Mouse (Mus musculus): ENCODE results near the gene Slc7a6. TPM values are rescaled to one million over a fixed set of nuclear protein-coding genes. Genes with fewer than 3 reads are reported as not detected.
A peak's percentile ranks its signal among the peaks of the same experiment; 100 is the strongest.

Gene Slc7a6
- total RNA-seq (2021), result 10 to 100 TPM; 24.9 to 26.5 TPM
- long read RNA-seq, experiment 1, partial matches to known transcripts, result 3 of 9 reads
- long read RNA-seq, experiment 1, other reads (novel, unspliced or antisense), result 2 of 9 reads
- long read RNA-seq, experiment 2, partial matches to known transcripts, result 2 of 6 reads
- long read RNA-seq, experiment 2, other reads (novel, unspliced or antisense), result 3 of 6 reads

DNA sequence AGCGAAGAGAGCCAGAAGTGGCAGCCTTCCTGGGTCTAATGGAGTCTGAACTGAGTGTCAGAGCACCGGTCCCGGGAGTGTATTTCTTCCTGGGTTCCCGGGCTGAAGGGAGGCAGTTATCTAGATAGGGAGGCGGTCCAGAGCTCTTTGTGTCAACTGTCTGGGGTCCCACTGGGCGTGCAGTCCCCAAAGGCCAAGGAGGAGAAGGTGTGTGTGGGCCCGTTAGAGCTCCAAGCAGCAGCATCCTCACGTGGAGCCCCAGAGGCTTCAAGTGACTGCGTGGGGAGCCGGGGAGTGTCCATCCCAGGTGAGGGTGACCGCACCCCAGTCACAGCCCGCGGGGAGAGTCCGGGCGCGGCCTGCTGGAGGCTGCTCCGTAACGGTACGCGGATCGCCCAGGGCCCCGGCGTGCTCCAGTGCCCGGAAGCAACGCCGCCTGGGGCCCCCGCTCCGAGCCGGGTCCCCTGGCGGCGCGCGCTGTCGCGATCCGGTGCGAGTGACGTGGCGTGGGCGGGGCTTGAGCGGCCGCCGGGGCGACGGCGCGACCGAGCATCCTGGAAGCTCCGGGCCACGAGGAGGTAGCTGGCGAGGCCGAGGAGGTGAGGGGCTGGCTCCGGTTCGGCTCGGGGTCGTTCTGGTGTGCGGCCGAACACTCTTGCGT, at the start of gene Slc7a6:
Gene Slc7a6 (plus strand): TSS at position 502 of the 661 bp plus-strand sequence.
- H3K27ac ChIP-seq, result peak within 1 kb of the TSS; percentile 93
- peak; percentile 87 to 91 for DNase-seq (ENCODE audit: extremely low spot score in 1 of 2, low spot score in 2 of 2)
- peak; percentile 18 for TF ChIP-seq CTCF (IDR thresholded peaks at IDR 0.05)
- H3K4me3 ChIP-seq, result peak within 1 kb of the TSS; percentile 90
- intact Hi-C loops (cut with DNase I), result loop anchor here (2.0 to 10.0 kb wide), 2 partner anchors 42 to 236 kb away; partner anchors contain the start of genes Prmt7 and Slc7a6os

DNA sequence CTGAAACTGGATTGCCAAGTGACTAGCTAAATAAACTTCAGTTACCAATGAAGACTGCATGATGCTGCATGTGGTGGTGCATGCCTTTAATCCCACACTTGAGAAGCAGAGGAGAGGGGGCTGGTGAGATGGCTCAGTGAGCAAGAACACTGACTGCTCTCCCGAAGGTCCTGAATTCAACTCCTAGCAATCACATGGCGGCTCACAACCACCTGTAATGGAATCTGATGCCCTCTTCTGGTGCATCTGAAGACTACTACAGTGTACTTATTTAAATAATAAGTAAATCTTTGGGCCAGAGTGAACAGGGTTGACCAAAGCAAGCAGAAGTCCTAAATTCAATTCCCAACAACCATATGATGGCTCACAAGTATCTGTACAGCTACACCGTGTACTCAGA, 45.2 kb upstream of the Slc7a6 start:
- TF ChIP-seq CTCF (IDR thresholded peaks at IDR 0.05), result no peak; the same call in 1 of the 2 replicates
- no peak overlapping the region for H3K4me3 ChIP-seq
- intact Hi-C loops (cut with DNase I), result no loop called here
- no peak overlapping the region for H3K27ac ChIP-seq
- no peak for DNase-seq (ENCODE audit: extremely low spot score in 1 of 2, low spot score in 2 of 2)

DNA sequence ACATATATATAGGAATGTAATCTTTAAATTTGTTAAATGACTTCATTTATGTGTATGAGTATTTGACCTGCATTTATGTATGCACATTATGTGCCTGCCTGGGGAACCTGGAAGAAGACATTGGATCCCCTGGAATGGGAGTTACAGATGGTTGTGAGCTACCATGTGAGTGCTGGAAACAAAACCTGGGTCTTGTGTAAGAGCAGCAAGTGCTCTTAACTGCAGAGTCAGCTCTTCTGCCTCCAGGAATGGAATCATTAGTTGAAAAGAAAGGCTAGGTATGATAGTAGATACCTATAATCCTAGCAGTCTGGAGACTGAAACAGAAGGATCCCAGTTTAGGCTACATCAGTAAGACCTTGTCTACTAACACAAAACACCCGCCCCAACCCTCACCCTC, 42.6 kb upstream of the Slc7a6 start:
- TF ChIP-seq CTCF (IDR thresholded peaks at IDR 0.05), result no peak
- DNase-seq (ENCODE audit: extremely low spot score in 1 of 2, low spot score in 2 of 2), result no peak
- H3K27ac ChIP-seq, result no peak overlapping the region
- intact Hi-C loops (cut with DNase I), result no loop called here
- no peak overlapping the region for H3K4me3 ChIP-seq

DNA sequence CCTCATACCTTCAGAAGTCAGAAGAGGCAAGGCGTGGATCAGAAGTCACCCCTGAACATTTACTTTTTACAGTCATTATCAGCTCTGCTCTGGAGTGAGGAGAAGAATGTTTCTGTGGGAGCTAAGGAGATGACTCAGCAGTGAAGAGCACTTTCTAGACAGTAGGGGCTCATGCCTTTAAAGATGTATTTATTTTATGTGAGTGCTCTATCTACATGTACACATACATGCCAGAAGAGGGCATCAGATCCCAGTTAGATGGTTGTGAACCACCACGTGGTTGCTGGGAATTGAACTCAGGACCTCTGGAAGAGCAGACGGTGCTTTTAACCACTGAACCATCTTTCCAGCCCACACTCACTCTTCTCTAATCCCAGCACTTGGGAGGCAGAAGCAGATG, 41.6 kb upstream of the Slc7a6 start:
- H3K27ac ChIP-seq, result no peak overlapping the region
- no peak for TF ChIP-seq CTCF (IDR thresholded peaks at IDR 0.05)
- H3K4me3 ChIP-seq, result no peak overlapping the region
- DNase-seq (ENCODE audit: extremely low spot score in 1 of 2, low spot score in 2 of 2), result no peak
- intact Hi-C loops (cut with DNase I), result no loop called here

DNA sequence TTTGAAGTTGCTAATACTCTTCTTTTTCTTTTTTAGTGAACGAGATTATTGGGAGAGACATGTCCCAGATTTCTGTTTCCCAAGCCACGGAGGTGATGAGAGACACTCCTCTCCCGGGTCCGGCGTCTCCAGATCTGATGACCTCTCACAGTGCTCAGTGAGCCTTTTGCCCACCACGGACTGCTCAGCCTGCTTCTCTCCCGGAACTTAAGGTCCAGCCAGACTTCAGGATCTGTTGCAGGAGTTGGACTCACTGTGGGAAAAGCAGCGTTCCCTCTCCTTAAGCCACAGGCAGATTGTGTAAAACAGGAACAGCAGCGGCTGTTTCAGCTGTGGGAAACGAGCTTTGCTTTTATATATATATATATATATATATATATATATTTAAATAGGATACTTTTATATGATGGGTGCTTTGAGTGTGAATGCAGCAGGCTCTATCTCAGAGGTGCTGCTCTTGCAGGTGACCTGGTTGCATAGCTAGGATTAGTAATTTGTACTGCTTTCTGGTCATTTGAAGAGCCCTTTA, 40.7 kb upstream of the Slc7a6 start:
- intact Hi-C loops (cut with DNase I), result loop anchor here (1.0 kb wide), 1 partner anchor 20 kb away; no protein-coding TSS in a partner anchor
- TF ChIP-seq CTCF (IDR thresholded peaks at IDR 0.05), result no peak
- Histone ChIP-seq H3K27ac (no peak overlapping the region), H3K4me3 (no peak overlapping the region)
- DNase-seq (ENCODE audit: extremely low spot score in 1 of 2, low spot score in 2 of 2), result no peak

DNA sequence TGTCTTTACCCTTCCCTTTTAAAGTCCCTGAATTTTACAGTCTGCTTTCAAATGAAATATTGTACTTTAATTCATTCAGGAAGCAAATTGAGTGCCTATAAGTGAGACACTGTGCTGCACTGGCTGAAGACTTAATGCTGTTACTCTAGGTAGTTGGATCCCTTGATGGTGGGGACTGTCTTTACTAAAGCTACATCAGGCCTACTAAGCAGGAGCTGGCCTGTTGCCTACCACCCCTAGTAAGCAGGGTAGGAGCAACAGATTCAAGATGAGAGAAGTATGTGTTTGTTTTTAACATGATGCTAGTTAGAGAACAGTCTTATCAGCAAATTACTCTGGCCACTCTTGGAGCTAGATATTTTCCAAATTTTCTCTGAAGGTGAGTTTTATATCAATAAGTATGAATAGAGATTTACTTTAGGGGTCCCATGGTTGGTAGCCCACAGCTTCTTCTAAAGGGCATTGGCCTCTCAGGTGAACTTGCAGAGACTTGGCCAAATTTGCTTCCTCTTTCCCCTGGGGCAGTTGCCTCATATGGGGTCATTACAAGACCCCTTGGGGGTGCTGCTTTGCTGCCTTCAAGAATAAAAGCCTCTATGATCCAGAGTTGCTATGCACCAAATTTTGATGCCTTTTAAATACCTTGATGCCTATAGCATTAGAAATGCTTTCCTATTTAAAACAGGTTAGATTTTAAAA, 39.3 kb upstream of the Slc7a6 start:
- Histone ChIP-seq H3K27ac (no peak overlapping the region), H3K4me3 (no peak overlapping the region)
- TF ChIP-seq CTCF (IDR thresholded peaks at IDR 0.05), result no peak
- intact Hi-C loops (cut with DNase I), result no loop called here
- DNase-seq (ENCODE audit: extremely low spot score in 1 of 2, low spot score in 2 of 2), result no peak

DNA sequence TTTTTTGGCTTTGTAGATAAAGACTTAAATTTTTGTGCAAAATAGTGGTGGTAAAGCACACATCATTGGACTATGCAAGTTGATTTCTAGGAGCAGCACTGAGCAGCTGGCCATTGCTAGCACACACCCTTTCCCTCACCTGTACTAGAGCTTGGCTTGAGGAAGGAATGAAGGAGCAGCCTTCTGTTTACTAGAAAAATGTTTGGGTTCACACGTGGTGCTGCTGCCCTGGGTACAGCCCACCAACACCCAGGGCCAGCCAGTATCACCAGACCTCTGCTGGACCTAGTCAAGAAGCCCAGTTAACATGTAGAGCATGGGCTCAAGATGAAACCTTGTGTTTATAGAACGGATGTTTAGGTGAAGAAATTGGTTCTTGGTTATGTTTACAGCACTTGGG, 38.7 kb upstream of the Slc7a6 start:
- H3K27ac ChIP-seq, result no peak overlapping the region
- intact Hi-C loops (cut with DNase I), result no loop called here
- H3K4me3 ChIP-seq, result no peak overlapping the region
- no peak for TF ChIP-seq CTCF (IDR thresholded peaks at IDR 0.05)
- DNase-seq (ENCODE audit: extremely low spot score in 1 of 2, low spot score in 2 of 2), result no peak

DNA sequence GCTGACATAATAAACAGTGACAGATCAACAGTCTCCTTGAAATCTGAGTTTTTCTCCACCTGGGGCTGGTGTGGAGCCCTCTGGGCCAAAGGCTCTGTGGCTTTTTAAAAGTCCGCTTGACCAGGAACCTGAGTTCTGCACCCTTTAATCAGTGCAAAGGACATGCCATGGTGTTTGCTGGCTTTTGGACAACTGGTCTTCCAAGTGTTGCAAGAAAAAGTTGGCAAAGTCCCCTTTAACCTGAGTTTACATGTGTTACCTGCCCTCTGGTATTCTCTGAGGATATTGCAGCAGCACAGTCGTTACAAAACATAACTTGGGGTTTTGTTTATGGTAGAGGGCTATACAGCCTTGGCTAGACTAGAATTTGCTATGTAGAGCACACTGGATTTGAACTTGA, 38.2 kb upstream of the Slc7a6 start:
- no peak overlapping the region for H3K4me3 ChIP-seq
- H3K27ac ChIP-seq, result no peak overlapping the region
- DNase-seq (ENCODE audit: extremely low spot score in 1 of 2, low spot score in 2 of 2), result no peak
- intact Hi-C loops (cut with DNase I), result no loop called here
- TF ChIP-seq CTCF (IDR thresholded peaks at IDR 0.05), result no peak

DNA sequence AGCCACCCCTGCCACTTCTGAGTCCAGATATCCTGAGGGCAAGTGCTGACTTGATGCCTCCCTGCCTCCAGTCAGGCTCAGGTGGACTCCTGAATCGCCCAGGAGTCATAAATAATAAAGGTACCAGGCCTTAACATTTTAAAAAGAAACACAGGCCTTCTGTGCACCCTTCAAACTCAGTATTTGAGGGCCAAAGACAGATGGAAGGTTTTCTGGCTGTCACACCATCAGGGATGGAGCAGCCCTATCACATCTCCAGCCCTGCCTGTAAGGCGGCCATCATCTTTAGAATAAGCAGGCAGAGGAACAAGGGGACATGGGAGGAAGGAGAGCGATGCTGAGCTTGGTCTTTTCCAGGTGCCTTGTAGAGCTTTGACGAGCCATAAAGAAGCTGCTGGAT, 37.6 kb upstream of the Slc7a6 start:
- DNase-seq (ENCODE audit: extremely low spot score in 1 of 2, low spot score in 2 of 2), result no peak
- Histone ChIP-seq H3K4me3 (no peak overlapping the region), H3K27ac (no peak overlapping the region)
- no peak for TF ChIP-seq CTCF (IDR thresholded peaks at IDR 0.05)
- intact Hi-C loops (cut with DNase I), result no loop called here

DNA sequence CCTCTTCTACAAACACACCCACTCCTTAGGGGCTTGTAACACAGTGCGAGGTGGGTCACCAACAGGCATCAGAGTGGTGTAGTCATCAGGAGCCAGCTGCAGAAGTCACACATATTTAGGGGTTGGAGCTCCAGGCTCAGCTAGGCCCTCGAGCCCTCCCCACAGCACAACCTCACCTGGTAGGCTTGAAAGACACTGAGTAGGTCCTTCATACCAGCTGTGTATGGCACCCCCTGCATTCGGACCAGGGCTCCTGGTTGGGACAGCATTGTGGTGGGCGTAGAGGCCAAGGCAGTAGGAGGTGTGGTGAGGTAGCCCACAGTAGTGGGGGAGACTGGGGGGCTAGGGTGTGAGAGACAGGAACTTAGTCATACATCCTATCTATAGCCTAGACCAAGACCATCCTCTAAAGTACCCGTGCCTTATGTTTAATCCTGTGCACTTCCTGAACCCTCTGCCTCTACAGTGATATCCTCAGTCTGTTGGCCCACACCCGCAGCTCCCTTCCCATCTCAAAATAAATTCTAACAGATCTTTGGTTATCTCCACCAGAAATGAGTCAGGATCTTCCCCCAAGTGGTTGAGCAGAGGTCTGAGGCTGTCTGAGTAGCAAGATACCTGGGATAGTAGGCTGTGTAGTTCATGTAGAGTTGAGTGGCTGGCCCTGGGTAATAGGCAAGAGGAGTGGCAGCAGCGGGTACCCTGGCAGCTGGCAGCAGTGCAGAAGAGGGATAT, 37.0 kb upstream of the Slc7a6 start:
- intact Hi-C loops (cut with DNase I), result no loop called here
- no peak for DNase-seq (ENCODE audit: extremely low spot score in 1 of 2, low spot score in 2 of 2)
- H3K4me3 ChIP-seq, result no peak overlapping the region

DNA sequence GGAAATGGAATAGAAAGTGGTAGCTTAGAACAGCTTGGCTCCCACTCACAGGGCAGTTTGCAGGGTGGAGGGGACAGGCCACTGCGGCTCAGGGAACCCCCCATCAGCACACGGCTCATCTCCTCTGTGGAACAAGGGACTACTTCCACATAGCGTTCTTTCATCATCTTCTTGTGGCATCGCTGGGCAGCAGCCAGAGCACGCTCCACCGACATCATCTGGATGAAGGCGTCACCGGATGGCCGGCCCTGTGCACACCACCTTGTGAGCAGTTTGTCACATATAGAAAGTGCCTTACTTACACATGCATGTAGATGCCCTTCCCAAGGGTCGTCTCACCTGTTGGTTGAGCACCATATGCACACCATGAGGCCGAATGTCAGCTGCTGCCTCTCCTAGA, 36.3 kb upstream of the Slc7a6 start:
- Histone ChIP-seq H3K27ac (no peak overlapping the region), H3K4me3 (no peak overlapping the region)
- no peak for TF ChIP-seq CTCF (IDR thresholded peaks at IDR 0.05)
- DNase-seq (ENCODE audit: extremely low spot score in 1 of 2, low spot score in 2 of 2), result no peak
- intact Hi-C loops (cut with DNase I), result no loop called here

More for the DNA sequence above, 37.0 kb upstream of the Slc7a6 start:
- H3K27ac ChIP-seq, result no peak overlapping the region
- no peak for TF ChIP-seq CTCF (IDR thresholded peaks at IDR 0.05)

DNA sequence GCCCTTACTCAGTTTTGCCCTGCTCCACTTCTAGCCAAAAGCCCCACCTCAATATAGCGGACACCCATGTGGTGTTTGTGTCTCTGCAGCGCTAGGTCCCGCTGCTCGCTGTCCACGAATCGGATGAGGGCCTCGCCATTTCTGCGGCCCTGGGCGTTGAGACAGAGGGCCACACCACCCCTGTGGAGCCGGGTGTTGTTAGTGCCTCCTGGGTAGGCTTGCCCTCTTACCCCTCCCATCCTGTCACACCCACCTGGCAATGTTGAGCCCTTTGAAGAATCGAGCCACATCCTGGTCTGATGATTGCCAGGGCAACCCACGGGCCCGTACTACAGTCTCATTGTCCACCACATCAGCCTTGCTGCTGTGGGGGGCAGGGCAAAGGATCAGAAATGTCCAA, 35.1 kb upstream of the Slc7a6 start:
- no peak for DNase-seq (ENCODE audit: extremely low spot score in 1 of 2, low spot score in 2 of 2)
- no peak overlapping the region for H3K4me3 ChIP-seq
- H3K27ac ChIP-seq, result no peak overlapping the region
- TF ChIP-seq CTCF (IDR thresholded peaks at IDR 0.05), result no peak
- intact Hi-C loops (cut with DNase I), result no loop called here

All from left cerebral cortex, adult 2 months (tissue).